Mouse (Mus musculus) gastrocnemius, adult 2 months (tissue): ENCODE data around the gene Otulinl. TPM values are rescaled to one million over a fixed set of nuclear protein-coding genes. Genes with fewer than 3 reads are reported as not detected.
A peak's percentile ranks its signal among the peaks of the same experiment; 100 is the strongest.

Source experiments
- DNase-seq: peaks from one replicate; pipeline ENCODE4 v3.0.0; 2022
- H3K27ac ChIP-seq: fragments of 200-600 bp; 2 replicates; pipeline ENCODE4 v1.8.1; 2022; ENCODE audit warnings: mild to moderate bottlenecking
- H3K4me3 ChIP-seq: fragments of 200-600 bp; 2 replicates; pipeline ENCODE4 v1.8.1; 2022; ENCODE audit warnings: mild to moderate bottlenecking, moderate library complexity
- CTCF ChIP-seq: fragments of 200-600 bp; IDR thresholded peaks from 2 replicates; pipeline ENCODE4 v1.8.1; 2022; ENCODE audit warnings: antibody characterized with exemption, mild to moderate bottlenecking, moderate library complexity
- intact Hi-C: fragments of 180-260 bp; cut with DNase I; formaldehyde crosslinking; loops from one replicate; pipeline ENCODE4 v1.15.1; 2025
- total RNA-seq, 2 experiments: library from RNA; stranded (reverse); gene quantifications; 2 replicates each; pipeline ENCODE4 v1.2.3; 2021

Otulinl gene
- total RNA-seq, 2 experiments from 2014 or later, result 0.43 to 0.61 TPM

DNA sequence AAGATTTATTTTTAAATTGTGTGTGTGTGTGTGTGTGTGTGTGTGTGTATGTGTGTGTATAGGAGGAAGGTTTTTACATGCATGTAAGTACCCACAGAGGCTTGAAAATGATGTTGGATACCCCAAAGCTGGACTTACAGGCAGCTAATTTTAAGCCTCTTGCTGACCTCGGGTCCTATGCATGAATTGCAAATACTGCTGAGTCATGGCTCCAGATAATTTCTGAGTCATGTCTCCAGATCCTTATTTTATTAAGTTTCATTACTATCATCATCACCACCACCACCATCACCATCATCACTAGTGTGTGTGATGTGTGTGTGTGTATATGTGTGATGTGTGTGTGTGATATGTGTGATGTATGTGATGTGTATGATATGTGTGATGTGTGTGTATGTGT is 18.7 kb downstream of the Otulinl start:
- no peak overlapping the region for H3K4me3 ChIP-seq
- TF ChIP-seq CTCF, result no peak
- H3K27ac ChIP-seq, result no peak overlapping the region
- intact Hi-C loops, result no loop called here
- DNase-seq, result no peak

DNA sequence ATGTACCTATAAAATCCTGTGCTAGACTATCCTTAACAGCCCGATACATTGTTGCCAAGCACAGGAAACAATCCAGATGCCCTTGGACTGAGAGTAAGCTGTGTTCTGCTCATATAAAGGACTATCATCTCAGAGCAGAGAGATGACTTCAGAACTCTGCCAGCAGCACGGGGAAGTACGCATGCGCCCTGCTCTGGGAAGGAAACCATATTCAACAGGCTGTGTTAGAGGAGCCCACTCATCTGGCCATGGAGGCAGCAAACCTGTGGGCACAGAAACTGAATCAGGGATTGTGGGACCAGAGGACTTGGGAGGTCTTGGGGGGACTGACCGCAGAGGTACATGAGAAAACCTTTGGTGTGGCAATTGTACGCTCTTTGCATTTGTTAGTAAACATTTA is 19.7 kb downstream of the Otulinl start:
- intact Hi-C loops, result no loop called here
- no peak for TF ChIP-seq CTCF
- no peak overlapping the region for H3K27ac ChIP-seq
- no peak for DNase-seq
- no peak overlapping the region for H3K4me3 ChIP-seq

DNA sequence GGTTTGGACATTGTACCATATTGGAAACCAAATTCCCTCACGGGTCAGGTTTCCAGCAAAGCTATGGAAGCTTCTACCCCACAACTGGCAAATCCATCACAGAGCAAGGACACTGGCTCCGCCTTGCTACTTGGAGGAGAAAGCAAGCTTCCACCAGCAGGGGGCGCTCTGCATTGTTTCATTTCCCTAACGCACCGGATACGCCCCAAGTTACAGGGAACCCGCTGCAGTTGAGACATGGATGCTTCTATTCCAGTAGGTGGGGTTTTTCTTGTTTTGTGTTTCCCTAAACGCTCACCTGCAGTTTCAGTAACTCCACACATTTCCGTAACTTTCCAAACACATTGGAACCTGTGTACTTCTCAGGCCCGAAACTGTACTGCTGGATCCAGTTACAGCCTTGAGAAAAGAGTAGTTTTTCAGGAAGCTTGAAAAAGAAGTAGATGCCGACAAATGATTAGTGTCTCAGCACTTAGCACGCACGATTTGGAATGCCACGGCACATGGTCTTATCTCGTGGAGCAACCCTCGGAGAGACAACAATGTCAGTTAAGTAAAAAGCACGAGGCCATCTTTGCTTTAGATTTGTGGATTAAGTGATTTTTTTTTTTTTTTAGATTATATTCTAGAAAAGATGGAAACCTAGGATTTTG is 21.7 kb downstream of the Otulinl start:
- intact Hi-C loops, result loop anchor here (5.0 to 10.0 kb wide), 3 partner anchors 58 to 195 kb away; no protein-coding TSS in a partner anchor
- TF ChIP-seq CTCF, result peak; percentile 94
- peak; percentile 88 for DNase-seq
- Histone ChIP-seq H3K27ac (no peak overlapping the region), H3K4me3 (peak overlapping the region; percentile 53)

DNA sequence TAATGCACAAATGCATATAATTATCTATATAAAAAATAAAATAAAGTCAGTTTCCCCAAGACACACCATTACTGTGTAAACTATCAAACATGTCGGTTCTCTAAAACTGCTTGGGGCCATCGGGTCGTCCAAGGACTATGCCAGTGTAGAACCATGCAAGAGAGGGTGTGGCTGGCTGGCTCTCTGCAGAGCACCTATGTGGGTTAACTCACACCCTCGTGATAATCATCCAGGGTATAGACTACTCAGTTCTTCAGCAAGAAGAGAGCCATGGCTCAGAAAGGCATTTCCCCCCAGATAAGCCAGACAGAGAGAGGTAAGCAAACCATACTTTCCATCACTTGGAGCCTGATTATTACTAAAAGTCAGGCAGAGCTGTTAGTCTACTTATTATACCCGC is 22.2 kb downstream of the Otulinl start:
- TF ChIP-seq CTCF, result no peak
- Histone ChIP-seq H3K27ac (no peak overlapping the region), H3K4me3 (no peak overlapping the region)
- intact Hi-C loops, result loop anchor here (5.0 to 10.0 kb wide), 3 partner anchors 58 to 196 kb away; no protein-coding TSS in a partner anchor
- no peak for DNase-seq

DNA sequence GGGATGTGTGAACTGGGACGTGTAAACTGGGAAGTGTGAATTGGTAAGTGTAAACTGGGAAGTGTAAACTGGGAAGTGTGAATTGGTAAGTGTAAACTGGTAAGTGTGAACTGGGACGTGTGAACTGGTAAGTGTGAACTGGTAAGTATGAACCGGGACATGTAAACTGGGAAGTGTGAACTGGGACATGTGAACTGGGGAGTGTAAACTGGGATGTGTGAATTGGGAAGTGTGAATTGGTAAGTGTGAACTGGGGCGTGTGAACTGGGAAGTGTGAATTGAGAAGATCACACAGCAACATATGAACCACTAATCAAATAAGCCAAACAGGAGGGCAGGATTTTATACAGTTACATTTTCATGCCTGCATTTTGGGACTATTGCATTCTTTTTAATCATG is 23.0 kb downstream of the Otulinl start:
- no peak for DNase-seq
- intact Hi-C loops, result loop anchor here (5.0 to 10.0 kb wide), 3 partner anchors 59 to 196 kb away; no protein-coding TSS in a partner anchor
- no peak for TF ChIP-seq CTCF
- no peak overlapping the region for H3K27ac ChIP-seq
- H3K4me3 ChIP-seq, result no peak overlapping the region

DNA sequence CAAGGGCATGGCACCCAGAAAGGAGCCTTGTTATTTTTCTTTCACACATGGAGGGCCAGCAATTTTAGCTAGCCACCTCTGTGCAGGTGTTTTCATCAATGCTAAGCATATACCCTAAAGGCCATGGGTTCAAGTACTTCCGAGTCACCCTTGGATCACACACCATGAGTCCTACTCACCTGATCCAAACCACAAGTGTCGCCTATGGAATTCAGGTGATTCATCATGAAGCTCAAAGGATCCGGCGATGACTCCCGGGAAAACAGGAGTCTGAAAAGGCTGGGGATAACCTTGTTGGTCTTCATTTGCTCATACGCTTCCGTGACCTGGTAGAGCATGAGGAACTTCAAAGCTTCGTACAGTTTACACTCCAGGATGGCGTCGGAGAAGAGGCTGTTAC is 23.5 kb downstream of the Otulinl start:
- Histone ChIP-seq H3K27ac (no peak overlapping the region), H3K4me3 (no peak overlapping the region)
- intact Hi-C loops, result loop anchor here (5.0 to 10.0 kb wide), 3 partner anchors 59 to 197 kb away; no protein-coding TSS in a partner anchor
- TF ChIP-seq CTCF, result no peak
- DNase-seq, result no peak

DNA sequence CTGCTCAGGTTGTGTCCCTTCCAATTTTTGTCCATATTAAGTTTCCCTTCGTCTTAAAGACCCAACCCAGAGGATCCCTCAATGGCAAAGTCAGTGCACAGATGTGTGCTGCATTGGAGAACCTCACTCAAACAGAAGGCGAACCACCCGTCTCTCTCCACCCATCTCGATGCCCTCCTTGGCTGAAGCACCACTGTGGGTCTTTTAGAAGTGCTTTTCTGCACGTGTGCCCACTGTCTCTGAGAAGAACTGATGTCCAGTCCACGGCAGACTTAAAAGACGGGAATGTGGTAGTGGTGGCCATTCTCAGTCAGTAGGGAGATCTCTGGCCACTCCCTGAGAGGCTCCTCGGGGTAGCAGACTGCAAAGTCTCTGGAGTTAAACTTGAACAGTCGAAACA is 24.8 kb downstream of the Otulinl start:
- H3K27ac ChIP-seq, result no peak overlapping the region
- no peak for DNase-seq
- no peak for TF ChIP-seq CTCF
- H3K4me3 ChIP-seq, result no peak overlapping the region
- intact Hi-C loops, result loop anchor here (5.0 to 10.0 kb wide), 3 partner anchors 61 to 198 kb away; no protein-coding TSS in a partner anchor

DNA sequence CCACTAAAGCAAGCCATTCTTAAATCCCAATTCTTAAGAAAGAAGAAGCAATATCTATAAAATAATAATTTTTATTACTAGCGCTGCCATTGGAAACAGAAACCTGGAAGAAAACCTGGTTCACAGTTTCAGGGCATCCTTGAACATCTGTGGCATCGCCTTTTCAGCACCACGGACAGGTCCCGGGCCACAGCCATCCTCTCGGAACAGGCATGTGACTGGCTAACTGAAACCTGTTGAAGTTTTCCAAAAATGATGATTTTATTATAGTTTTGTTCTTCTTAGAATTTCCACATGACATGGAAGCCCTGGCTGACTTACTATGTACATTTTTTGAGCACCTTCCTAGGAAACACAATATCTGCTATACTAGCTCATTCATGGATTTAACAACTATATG is 26.4 kb downstream of the Otulinl start:
- no peak overlapping the region for H3K27ac ChIP-seq
- TF ChIP-seq CTCF, result no peak
- DNase-seq, result peak; percentile 51
- H3K4me3 ChIP-seq, result no peak overlapping the region
- intact Hi-C loops, result loop anchor here (5.0 to 10.0 kb wide), 3 partner anchors 62 to 200 kb away; no protein-coding TSS in a partner anchor

DNA sequence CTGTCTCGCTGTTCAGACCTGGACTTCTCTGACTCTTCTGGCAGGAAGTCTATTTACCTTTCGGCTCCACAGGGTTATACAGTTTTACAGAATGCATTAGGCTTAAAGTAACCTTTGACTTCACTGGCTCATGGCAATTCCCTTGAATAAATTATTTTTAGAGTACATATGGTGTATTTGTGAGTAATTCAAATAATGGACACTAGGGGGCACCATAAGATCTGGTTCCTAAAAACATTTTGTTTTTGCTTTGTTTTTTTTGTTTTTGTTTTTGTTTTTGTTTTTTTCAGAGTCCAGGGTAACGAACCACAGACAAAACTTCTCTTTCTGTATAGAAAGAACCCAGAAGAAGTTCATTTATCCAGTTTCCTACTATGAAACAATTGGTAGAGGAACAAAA is 33.7 kb downstream of the Otulinl start:
- Histone ChIP-seq H3K4me3 (no peak overlapping the region), H3K27ac (no peak overlapping the region)
- no peak for DNase-seq
- intact Hi-C loops, result no loop called here
- peak; percentile 62 for TF ChIP-seq CTCF

DNA sequence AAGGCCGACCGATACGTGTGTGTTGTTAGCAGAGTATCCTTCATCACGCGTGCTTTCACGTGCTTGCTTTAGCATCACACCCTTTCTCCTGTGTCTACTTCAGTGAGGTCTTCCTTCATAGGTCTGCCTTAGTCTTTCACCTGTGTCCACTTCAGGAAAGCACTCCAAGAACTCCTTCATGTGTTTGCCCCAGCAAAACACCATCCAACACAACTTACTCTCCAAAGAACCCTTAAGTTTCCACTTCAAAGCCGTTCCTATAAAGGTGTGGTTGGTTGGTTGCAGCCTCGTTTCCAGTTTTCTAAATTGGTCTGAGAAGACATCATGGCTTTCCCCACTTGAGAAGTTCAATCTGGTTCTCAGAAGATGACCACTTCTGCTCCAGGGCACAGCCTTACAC is 34.7 kb downstream of the Otulinl start:
- intact Hi-C loops, result no loop called here
- no peak for TF ChIP-seq CTCF
- no peak for DNase-seq
- no peak overlapping the region for H3K4me3 ChIP-seq
- H3K27ac ChIP-seq, result no peak overlapping the region

DNA sequence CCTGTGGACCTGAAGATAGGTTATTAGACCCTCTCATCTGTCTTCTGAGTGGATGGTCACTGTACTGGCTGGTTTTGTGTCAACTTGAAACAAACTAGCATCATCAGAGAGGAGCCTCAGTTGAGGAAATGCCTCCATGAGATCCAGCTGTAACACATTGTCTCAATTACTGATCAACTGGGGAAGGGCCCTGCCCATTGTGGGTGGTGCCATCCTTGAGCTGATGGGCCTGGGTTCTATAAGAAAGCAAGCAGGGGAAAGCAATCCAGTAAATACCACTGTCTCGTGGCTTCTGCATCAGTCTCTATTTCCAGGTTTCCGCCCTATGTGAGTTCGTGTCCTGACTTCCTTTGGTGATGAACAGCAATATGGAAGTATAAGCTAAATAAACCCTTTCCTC is 36.1 kb downstream of the Otulinl start:
- Histone ChIP-seq H3K4me3 (no peak overlapping the region), H3K27ac (no peak overlapping the region)
- intact Hi-C loops, result no loop called here
- no peak for TF ChIP-seq CTCF
- no peak for DNase-seq

DNA sequence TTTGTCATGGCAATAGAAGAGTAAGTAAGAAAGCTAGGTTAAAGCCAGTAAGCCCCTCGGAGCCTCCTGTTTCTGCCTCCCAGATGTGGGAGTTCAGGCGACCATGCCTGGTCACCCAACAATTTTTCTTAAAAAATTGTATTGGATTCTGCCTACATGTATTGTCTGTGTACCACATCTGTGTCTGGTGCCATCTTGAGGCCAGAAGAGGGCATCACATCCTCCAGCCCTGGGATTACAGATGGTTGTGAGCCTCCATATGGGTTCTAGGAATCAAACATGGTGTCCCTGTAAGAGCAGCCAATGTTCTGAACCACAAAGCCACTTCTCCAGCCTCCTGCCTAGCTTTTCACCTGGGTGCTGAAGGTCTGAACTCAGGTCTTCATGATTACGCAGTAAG is 38.5 kb downstream of the Otulinl start:
- Histone ChIP-seq H3K27ac (no peak overlapping the region), H3K4me3 (no peak overlapping the region)
- peak; percentile 82 for TF ChIP-seq CTCF
- peak; percentile 42 for DNase-seq
- intact Hi-C loops, result loop anchor here (2.0 kb wide), 1 partner anchor 328 kb away; no protein-coding TSS in a partner anchor

DNA sequence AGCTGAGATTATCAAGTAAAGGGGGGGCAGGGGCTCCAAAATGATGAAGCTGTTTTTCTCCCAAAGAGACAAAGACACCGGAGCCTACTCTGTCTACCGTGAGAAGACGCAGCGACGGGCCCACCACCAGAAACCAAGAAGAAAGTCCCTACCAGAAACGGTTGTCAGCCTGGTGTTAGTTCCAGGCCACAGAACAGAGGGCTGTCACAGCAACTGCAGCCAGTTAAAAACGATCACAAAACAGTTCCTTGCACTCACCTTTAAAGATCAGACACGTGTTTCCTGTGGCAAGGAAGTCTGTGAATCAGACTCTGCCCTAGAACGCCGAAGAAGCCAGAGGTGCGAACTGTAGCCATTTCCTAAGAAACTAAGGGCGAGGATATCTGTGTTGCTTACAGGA is 40.2 kb downstream of the Otulinl start:
- TF ChIP-seq CTCF, result no peak
- no peak overlapping the region for H3K4me3 ChIP-seq
- no peak overlapping the region for H3K27ac ChIP-seq
- intact Hi-C loops, result no loop called here
- no peak for DNase-seq
